Mouse (Mus musculus) erythroblast, embryonic 14.5 days (primary cell): Measurements from ENCODE around the gene Fos. TPM values are rescaled to one million over a fixed set of nuclear protein-coding genes. Genes with fewer than 3 reads are reported as not detected.

Experiments
- H3K27me3 ChIP-seq: 2 replicates; pipeline ENCODE4 v1.6.1; 2012; ENCODE audit warnings: inconsistent platforms; ENCODE audit not compliant: control insufficient read depth
- H3K36me3 ChIP-seq: 2 replicates; pipeline ENCODE4 v1.6.1; 2012; ENCODE audit warnings: mild to moderate bottlenecking, inconsistent platforms; ENCODE audit not compliant: control insufficient read depth
- H3K4me1 ChIP-seq: 2 replicates; pipeline ENCODE4 v1.6.1; 2012; ENCODE audit warnings: inconsistent platforms; ENCODE audit not compliant: control insufficient read depth
- H3K4me3 ChIP-seq: replicated peaks from 2 replicates; pipeline ENCODE3; 2012; ENCODE audit warnings: moderate library complexity, mild to moderate bottlenecking, inconsistent platforms
- H3K9me3 ChIP-seq: 2 replicates; pipeline ENCODE4 v1.6.1; 2012; ENCODE audit warnings: low read length, inconsistent platforms, mixed read lengths; ENCODE audit not compliant: control insufficient read depth
- GATA1 ChIP-seq: IDR thresholded peaks from 2 replicates; pipeline ENCODE4 v1.6.1; 2012; ENCODE audit warnings: low read length, inconsistent platforms, mixed read lengths
- TAL1 ChIP-seq: IDR thresholded peaks from 3 replicates; pipeline ENCODE4 v1.6.1; 2012; ENCODE audit warnings: low read length, inconsistent platforms, mixed read lengths
- polyA plus RNA-seq: library from polyadenylated mRNA; stranded (reverse); fragments of >175 nt; gene quantifications from 2 replicates; pipeline ENCODE4 v1.2.3, GENCODE M21; 2012

Fos gene
- polyA plus RNA-seq, 1 experiment, result 18.4 TPM

DNA sequence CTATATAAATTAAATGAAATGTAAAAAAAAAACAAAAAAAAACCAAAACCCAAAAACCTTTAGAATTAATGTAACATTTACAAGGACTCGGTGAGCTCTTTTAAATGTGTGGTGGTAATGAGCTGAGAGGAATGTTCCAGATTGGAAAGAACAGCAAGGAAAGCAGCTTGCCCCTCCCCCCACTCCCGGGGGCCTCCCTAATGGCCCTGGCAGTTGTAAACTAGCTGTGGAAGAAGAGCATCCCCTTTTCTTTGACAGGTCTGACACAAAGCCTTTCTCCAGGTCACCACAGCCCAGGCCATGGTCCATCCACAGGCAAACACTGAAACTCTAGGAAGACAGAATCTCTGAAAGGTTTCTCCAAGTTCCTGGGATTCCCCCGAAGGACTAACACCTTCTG lies 5.5 kb downstream of the Fos start:
- TF ChIP-seq GATA1 (no peak), TAL1 (no peak)
- no peak overlapping the region for H3K4me3 ChIP-seq
- peaks cover 10% of the 10 kb centered on the region for H3K36me3 ChIP-seq
- peaks cover 67% of the 10 kb centered on the region for H3K27me3 ChIP-seq
- no peaks in the 10 kb centered on the region for H3K9me3 ChIP-seq
- peaks cover 46% of the 10 kb centered on the region for H3K4me1 ChIP-seq

DNA sequence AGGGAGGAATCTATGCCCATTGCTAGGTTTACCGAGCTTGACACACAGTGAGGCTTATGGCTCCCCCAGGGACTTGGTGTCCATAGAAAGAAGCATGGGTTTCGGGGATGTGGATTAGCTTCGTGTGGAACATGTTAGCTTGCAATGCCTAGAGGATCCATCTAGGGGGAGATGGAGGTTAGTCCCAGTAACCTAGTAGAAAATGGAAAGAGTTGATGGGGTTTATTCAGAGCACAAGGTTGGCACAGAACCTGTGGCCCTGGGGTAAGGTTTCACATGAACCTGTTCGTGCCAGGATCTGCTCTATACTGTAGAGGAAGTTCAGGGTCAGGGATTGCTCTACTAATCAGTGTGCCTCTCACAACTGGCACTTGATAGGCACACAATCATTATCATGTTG lies 9.5 kb downstream of the Fos start:
- Histone ChIP-seq H3K9me3 (no peaks in the 10 kb centered on the region), H3K27me3 (peaks cover 66% of the 10 kb centered on the region)
- no peak for TF ChIP-seq GATA1
- no peak for TF ChIP-seq TAL1

DNA sequence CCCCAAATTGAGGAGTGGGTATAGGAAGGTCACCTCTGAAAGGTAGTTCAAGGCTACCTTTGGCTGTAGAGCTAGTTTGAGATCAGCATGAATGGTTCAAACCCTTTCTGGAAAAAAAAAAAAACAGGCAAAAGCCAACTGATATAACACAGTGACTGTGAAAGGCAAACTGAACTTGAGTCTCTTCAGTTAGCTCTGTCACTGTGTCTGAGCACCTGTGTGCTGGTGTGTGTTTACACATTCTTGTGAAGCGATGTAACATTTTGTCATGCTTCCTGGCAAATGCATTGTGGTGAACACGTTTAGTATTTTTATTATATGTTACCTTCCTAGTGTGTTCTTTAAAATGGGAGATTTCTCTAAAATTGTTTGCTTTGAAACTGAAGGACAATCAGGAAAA lies 11.0 kb downstream of the Fos start:
- Histone ChIP-seq H3K9me3 (no peaks in the 10 kb centered on the region), H3K27me3 (peaks cover 70% of the 10 kb centered on the region), H3K36me3 (no peaks in the 10 kb centered on the region), H3K4me1 (peaks cover 26% of the 10 kb centered on the region), H3K4me3 (no peak overlapping the region)
- TF ChIP-seq GATA1, result no peak
- no peak for TF ChIP-seq TAL1

More for the DNA sequence above, 9.5 kb downstream of the Fos start:
- Histone ChIP-seq H3K36me3 (no peaks in the 10 kb centered on the region), H3K4me3 (no peak overlapping the region), H3K4me1 (peaks cover 34% of the 10 kb centered on the region)

DNA sequence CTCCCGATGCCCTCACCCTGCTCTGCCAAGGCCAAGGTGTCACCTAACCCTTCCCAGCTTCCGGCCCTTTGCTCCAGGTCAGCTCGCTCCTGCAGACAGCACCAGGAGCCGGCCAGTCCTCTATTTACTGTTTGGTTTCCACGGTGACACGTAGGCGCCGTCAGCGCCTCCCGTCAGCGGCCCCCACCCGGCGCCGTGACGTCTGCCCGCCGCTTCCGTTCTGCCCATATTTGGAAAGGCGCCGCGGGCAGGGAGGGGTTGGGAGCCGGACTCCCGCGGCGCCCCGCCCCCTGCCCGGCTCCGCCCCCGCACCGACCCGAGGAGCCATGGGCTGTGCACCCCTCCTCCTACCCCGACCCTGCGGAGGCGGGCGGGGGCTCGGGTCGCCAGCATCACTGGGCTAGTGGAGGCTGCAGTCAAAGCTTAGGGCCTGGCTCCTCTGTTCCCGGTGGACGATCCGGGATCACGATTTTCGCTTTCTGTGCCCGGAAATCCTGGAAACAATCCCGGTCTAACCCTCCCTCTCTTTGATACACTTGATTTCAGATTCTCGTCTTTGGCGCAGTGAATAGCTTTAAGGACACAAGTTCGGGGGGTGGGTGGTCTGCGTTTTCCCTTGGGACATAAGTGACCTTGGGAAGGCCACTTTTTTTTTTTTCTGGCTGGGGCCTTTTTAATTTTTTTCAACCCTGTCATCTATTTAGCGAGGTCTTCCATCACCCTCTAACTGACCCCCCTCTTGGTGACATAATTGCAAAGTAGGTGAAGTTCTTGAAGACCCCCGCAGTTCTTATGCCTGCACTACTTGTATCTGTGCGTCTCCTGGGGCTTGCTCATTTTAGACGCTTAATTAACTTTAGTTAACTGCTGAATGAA lies 12.4 kb downstream of the Fos start:
- no peaks in the 10 kb centered on the region for H3K36me3 ChIP-seq
- peak overlapping the region; percentile 73 for H3K4me3 ChIP-seq
- TF ChIP-seq GATA1 (no peak), TAL1 (no peak)
- peaks cover 29% of the 10 kb centered on the region for H3K4me1 ChIP-seq
- no peaks in the 10 kb centered on the region for H3K9me3 ChIP-seq
- H3K27me3 ChIP-seq, result peaks cover 63% of the 10 kb centered on the region

DNA sequence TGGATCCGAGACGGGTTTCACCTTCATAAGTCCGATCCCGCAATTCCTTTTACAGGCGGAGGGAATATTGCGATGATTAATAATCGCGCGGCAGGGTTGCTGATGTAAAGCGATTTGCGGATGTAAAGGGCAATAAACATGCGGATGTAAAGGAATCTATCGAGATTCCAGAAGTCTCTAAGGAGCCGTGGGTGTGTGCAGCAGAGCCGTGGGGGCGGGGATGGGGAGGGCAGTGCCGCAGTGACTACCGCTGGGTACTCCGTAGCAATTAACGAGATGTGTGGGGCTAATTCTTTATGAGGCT lies 13.0 kb downstream of the Fos start:
- H3K4me1 ChIP-seq, result peaks cover 29% of the 10 kb centered on the region
- peak overlapping the region; percentile 73 for H3K4me3 ChIP-seq
- no peaks in the 10 kb centered on the region for H3K36me3 ChIP-seq
- no peak for TF ChIP-seq GATA1
- no peak for TF ChIP-seq TAL1
- H3K9me3 ChIP-seq, result no peaks in the 10 kb centered on the region
- H3K27me3 ChIP-seq, result peaks cover 58% of the 10 kb centered on the region

DNA sequence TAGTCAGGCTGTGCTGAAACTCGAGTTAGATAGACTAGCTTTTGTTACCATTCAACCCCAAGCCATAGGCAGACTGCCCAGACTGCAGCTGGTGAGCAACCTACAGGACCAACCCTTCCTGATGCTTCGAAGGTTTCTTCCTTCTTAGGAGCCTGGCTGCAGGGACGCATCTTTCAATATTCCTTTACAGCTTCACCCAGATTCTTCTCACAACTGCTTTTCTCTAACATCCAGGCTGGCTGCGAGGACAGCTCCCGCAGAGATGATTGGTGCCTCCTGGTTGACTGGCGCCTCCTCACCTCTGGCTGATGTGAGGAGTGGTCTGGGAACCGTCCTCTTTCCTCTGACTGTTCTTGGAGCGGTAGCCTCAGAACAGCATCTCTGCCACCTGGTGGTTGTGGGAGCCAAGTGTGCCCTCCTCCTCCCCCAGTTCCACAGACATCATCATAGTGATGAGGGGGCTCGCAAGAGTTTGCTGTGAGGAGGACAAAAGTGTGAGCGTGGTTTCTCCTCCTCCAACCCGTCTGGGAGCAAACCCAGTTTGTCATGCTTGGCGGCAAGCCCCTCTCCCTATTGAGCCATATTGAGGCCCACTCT lies 14.0 kb downstream of the Fos start:
- H3K4me3 ChIP-seq, result no peak overlapping the region
- H3K4me1 ChIP-seq, result peaks cover 29% of the 10 kb centered on the region
- H3K27me3 ChIP-seq, result peaks cover 51% of the 10 kb centered on the region
- H3K36me3 ChIP-seq, result no peaks in the 10 kb centered on the region
- no peaks in the 10 kb centered on the region for H3K9me3 ChIP-seq
- TF ChIP-seq GATA1, result no peak
- TF ChIP-seq TAL1, result no peak

DNA sequence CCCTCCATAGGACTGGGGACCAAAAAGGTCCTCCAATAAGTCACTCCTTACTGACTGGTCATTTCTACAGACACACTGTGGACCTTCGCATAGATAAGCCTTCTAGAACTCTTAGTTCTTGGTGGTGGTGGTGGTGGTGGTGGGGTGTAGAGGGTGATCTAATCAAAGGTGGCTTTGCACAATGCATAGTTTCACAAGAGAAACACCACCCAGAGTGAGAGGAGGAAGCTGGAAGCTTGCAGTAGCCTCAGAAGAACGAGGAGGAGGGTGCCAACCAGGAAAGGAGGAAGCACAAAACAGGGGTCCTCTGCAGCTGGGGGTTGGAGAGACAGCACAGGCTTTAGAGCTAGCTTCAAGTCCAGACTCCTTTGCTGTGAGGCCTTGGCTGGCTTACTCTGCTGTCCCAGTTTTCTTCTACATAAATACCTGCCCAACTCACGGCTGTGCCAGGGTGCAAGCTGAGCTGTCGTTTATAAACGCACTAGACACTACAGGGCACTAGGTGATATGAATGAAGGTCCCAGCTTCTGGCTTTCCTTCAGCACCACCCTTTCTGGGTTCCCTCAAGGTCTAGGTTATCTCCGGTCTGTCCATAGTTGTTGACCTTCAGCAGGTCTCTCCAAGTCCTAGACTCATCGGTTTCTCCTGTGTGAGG lies 15.7 kb downstream of the Fos start:
- H3K36me3 ChIP-seq, result no peaks in the 10 kb centered on the region
- no peak overlapping the region for H3K4me3 ChIP-seq
- peaks cover 29% of the 10 kb centered on the region for H3K4me1 ChIP-seq
- H3K9me3 ChIP-seq, result no peaks in the 10 kb centered on the region
- H3K27me3 ChIP-seq, result peaks cover 49% of the 10 kb centered on the region
- no peak for TF ChIP-seq GATA1
- no peak for TF ChIP-seq TAL1

DNA sequence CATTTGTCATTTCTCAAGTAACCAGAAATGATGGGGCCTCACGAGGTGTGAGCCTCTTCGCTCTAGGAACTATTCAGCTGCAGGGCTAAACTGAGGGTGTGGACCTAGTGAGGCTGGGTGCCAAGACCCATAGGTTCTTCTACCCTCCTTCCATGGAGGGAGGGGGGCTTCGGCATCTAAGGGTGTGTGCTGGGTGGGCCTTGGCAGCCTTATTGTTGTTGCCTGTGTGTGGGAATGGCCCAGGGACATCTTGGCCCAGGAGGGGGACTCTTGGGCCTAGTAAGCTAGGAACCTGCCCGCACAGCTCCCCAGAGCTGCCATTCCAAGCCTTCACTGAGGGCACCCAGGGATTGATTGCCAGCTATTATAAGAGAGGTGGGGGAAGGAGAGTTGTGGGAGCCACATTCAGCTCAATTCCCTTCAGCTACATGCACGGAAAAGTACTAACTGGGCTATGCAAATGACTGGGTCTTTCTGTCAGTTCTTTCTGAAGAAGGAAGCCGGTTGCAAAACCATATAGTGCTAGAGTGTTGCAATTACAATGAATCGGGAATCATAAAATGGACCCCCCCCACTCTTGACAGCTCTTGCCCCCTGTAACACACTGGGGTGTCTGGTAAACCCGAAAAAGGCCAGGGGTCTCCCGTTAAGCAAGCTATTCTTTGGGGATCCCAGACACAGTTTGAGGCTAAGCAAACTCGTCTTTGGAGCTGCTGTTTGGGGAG lies 16.6 kb downstream of the Fos start:
- Histone ChIP-seq H3K27me3 (peaks cover 49% of the 10 kb centered on the region), H3K36me3 (no peaks in the 10 kb centered on the region), H3K9me3 (no peaks in the 10 kb centered on the region), H3K4me3 (no peak overlapping the region), H3K4me1 (peaks cover 26% of the 10 kb centered on the region)
- no peak for TF ChIP-seq TAL1
- no peak for TF ChIP-seq GATA1

DNA sequence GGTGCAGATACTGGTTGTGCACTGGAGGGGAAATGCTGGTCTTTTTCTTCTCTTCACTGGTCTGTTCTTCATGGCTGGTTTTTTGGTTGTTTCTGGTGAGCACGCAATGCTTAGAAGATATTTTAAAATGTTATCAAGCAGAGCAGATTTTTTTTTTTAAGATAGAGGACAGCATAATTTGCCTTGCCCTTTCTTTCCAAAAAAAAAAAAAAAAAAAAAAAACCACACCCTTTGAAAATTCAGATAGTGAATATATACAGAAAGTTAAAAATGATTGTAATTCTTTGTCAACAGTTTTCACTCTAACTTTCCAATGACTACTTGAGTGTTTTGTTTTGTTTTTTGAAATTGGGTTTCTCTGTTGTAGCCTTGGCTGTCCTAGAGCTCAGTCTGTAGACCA lies 17.3 kb downstream of the Fos start:
- Histone ChIP-seq H3K36me3 (no peaks in the 10 kb centered on the region), H3K9me3 (no peaks in the 10 kb centered on the region), H3K27me3 (peaks cover 49% of the 10 kb centered on the region), H3K4me1 (peaks cover 20% of the 10 kb centered on the region), H3K4me3 (no peak overlapping the region)
- no peak for TF ChIP-seq GATA1
- no peak for TF ChIP-seq TAL1
